Mouse (Mus musculus): ENCODE data around the gene Atp2a3. TPM values are rescaled to one million over a fixed set of nuclear protein-coding genes. Genes with fewer than 3 reads are reported as not detected.

Atp2a3 gene
- 2.5 and 2.6 TPM in 2 replicates for polyA plus RNA-seq (2015; fragmentation: Nextera tagmentation; extraction: Ambion mirVana)

DNA sequence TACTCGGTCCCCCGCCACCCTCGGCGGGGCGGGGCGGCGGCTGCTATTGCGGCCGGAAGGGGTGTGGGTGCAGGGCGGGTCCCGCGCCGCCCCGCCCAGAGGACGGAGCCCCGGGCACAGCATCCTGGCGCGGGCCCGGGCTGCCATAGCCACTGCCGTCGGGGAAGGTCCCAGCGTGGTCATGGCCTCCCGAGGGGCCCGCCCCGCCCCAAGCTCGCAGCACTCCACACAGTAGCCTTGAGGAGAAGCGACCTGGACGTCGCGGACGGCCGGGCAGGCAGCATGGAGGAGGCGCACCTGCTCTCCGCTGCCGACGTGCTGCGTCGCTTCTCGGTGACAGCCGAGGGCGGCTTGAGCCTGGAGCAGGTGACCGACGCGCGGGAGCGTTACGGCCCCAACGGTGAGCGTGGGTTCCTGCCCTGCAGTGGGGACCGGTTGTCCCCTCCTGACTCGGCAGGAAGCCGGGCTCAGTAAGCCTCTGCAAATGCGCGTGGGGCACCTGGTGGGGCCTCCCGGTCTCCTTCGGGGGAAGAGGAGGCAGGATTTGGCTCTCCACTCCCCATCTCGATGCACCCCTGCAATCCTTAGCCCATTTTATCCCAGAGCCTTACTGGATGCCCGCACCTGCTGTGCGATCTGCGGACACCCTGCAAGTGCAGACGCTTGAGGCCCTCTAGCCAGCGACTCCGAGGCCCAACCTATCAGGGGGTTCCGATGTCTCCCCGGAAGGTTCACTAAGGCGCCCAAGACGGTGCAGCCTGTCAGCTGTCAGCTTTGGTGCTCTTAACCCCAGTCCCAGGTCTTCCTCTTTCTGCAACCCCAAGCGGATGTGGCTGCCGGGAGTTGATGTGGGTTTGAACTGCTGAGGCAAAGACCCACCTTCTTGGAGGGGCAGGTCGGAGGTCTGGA lies at the start of gene Atp2a3:
TSS of gene Atp2a3 (plus strand) at position 98 of the 909 bp plus-strand sequence.
- H3K9me3 ChIP-seq = no peaks in the 10 kb centered on the region
- peak within 1 kb of the TSS; percentile 72 for H3K4me2 ChIP-seq
- H3K36me3 ChIP-seq = no peaks in the 10 kb centered on the region
- H3K27ac ChIP-seq = no peak within 1 kb of the TSS
- peaks cover 47% of the 10 kb centered on the region for H3K27me3 ChIP-seq
- no peak for ATAC-seq (ENCODE audit: insufficient number of reproducible peaks, low FRiP score, low TSS enrichment, low read depth)
- H3K4me1 ChIP-seq = peaks cover 25% of the 10 kb centered on the region
- H3K4me3 ChIP-seq = peak within 1 kb of the TSS; percentile 38
- H3K9ac ChIP-seq = 0 out of 2 replicates have a peak within 1 kb of the TSS, but pooled peaks have one; percentile 5
- WGBS = 3% methylated on average over 65 of the region's 70 CpGs

DNA sequence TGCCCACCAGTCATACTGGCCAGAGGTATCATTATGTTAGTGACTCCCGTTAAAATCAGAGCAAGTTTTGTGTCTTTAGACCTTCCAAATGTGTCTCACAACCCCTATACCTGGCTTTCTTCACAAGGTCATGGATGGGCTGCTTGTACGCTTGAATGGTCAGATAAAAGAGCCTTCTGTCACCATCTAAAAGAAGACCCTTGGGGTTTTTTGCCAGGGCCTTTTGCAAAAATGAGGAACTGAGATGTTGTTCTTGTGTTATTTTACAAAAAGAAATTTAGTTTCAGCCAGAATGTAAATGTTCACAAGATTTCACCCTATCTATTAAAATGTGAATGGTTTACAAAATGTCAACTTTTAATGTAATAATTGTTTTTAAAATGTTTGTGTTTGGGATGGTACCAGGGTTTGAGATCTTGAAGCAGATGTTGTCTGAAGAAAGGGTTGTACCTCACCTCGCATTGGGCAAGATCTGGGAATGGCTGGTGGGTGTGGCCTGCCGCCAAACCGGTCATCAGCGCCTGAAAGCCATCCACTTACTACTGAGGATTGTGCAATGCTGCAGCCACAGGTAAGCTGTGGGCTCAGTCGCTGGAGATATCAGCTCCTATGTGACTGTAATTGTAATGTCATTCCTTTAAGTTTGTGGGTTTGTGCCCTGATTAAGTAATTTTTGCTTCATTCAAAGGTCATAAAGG lies 43.5 kb upstream of the Atp2a3 start:
- Histone ChIP-seq H3K4me3 (no peak overlapping the region), H3K9me3 (no peaks in the 10 kb centered on the region), H3K4me2 (no peak overlapping the region), H3K27me3 (no peaks in the 10 kb centered on the region), H3K27ac (no peak overlapping the region), H3K9ac (no peak overlapping the region), H3K4me1 (no peaks in the 10 kb centered on the region), H3K36me3 (peaks cover 93% of the 10 kb centered on the region)
- ATAC-seq (ENCODE audit: insufficient number of reproducible peaks, low FRiP score, low TSS enrichment, low read depth) = no peak
- 65% methylated on average over 7 of the region's 7 CpGs for WGBS

DNA sequence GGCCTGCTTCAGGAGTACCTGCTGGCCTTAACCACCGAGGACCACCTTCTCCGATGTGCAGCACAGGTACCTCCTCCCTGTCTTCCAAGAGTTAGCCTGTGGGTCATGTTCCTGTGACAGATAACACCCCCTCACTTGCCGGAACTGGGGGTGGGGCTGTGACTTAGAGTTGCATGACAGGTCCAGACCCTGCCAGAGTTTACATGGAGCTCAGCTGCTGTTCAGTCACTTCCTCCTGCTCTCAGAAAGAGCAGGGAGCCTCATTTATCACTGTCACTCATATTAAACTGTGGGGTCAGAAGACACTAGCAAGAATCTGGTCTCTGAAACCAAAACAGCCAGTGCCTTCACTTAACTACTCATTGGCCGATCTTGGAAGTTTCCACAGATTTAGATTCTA lies 37.9 kb upstream of the Atp2a3 start:
- Histone ChIP-seq H3K27ac (no peak overlapping the region), H3K4me1 (no peaks in the 10 kb centered on the region), H3K9ac (no peak overlapping the region), H3K4me2 (no peak overlapping the region), H3K36me3 (peaks cover 78% of the 10 kb centered on the region), H3K27me3 (no peaks in the 10 kb centered on the region), H3K4me3 (no peak overlapping the region), H3K9me3 (no peaks in the 10 kb centered on the region)
- 67% methylated on average over 4 of the region's 4 CpGs for WGBS
- no peak for ATAC-seq (ENCODE audit: insufficient number of reproducible peaks, low FRiP score, low TSS enrichment, low read depth)

DNA sequence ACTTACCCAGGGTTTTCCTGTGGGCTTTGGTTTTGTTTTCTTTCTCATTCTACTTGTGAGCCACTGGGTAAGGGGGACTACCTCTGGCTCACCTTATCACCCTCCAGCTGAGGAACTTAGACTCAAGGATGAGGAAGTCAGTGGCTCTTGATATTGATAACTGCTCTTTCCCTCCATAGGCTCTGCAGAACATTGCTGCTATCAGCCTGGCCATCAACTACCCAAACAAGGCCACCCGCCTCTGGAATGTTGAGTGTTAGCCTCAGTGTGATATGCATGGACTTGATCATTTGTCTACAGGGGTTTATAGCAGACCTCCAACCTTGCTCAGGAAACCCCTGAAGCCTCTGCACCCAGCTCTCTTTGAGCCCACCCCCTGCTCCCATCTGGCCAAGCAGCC lies 36.5 kb upstream of the Atp2a3 start:
- Histone ChIP-seq H3K27ac (no peak overlapping the region), H3K9me3 (no peaks in the 10 kb centered on the region), H3K4me1 (no peaks in the 10 kb centered on the region), H3K36me3 (peaks cover 64% of the 10 kb centered on the region), H3K9ac (no peak overlapping the region), H3K27me3 (no peaks in the 10 kb centered on the region), H3K4me2 (no peak overlapping the region), H3K4me3 (no peak overlapping the region)
- 93% methylated on average over 1 of the region's 1 CpGs for WGBS
- ATAC-seq (ENCODE audit: insufficient number of reproducible peaks, low FRiP score, low TSS enrichment, low read depth) = no peak

DNA sequence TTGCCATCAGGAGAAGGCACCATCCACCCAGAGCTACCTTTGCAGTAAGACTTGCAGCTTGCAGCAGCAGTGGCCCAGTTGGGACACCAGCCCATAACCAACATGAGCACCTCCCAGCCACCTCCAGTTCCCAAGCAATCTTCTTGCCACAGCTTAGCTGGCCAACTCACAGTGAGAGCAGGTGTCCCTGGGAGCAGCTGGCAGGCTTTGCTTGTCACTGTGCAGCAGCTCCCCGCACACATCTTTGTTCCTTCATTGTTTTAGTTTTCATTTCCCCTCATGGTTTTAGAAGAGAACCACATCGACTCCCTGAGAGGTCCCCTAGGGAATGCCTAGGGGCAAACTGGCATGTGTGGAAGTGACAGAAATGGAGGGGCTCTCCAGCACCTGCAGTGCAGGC lies 35.9 kb upstream of the Atp2a3 start:
- no peak overlapping the region for H3K27ac ChIP-seq
- no peaks in the 10 kb centered on the region for H3K4me1 ChIP-seq
- no peaks in the 10 kb centered on the region for H3K9me3 ChIP-seq
- H3K4me3 ChIP-seq = no peak overlapping the region
- 59% methylated on average over 2 of the region's 2 CpGs for WGBS
- H3K9ac ChIP-seq = no peak overlapping the region
- H3K4me2 ChIP-seq = no peak overlapping the region
- ATAC-seq (ENCODE audit: insufficient number of reproducible peaks, low FRiP score, low TSS enrichment, low read depth) = no peak
- no peaks in the 10 kb centered on the region for H3K27me3 ChIP-seq
- H3K36me3 ChIP-seq = peaks cover 59% of the 10 kb centered on the region

DNA sequence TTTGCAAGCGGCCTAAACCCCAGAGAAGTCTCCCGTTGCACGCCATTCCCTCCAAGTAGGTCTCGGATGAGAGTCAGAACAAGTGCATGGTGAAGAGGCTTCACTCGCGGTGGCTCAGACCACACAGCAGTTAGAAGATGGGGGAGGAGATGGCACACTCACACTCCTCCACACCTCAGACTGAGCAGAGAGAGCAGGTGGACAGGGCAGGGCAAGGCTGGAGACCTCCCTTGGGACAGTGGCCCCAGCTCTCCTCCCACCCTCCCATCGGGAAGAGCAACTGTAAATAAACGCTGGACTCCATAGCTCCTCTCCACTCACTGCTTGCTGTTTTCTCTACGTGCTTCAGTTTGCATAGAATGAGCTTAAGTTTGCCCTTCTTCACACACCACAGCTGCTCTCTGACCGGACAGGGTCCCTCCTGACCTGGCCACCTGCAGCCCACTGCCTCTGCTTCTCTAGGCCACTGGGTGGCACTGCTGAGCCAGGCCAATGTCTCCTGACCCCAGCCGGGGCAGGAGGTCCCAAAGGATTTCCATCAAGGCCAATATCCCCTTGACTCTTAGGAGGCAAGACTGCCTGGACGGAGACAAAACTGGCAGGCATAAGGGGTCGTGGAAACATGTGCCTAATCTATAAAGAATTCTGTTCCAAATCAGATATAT lies 34.6 kb upstream of the Atp2a3 start:
- Histone ChIP-seq H3K4me3 (no peak overlapping the region), H3K27me3 (no peaks in the 10 kb centered on the region), H3K4me2 (no peak overlapping the region), H3K36me3 (peaks cover 46% of the 10 kb centered on the region), H3K9me3 (no peaks in the 10 kb centered on the region), H3K27ac (no peak overlapping the region), H3K4me1 (no peaks in the 10 kb centered on the region), H3K9ac (no peak overlapping the region)
- ATAC-seq (ENCODE audit: insufficient number of reproducible peaks, low FRiP score, low TSS enrichment, low read depth) = no peak
- 52% methylated on average over 13 of the region's 13 CpGs for WGBS

DNA sequence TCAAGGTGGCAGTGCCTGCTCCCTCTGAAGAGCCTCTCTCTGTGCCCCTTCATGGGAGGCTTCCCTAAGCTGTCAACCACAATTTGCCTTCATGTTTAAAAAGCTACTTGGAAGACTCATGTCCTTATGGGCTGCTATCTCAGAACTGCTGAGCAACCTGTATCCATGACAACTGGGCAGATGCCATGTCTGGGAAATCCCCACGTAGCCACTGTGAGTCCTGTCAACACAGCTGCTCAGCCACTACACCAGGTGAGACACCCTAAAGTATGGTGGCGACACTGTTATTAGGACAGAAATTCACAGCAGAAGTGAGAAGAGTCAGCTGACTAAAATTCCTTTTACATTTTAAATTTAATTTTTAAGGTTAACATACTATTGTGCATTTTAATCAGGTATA lies 32.5 kb upstream of the Atp2a3 start:
- no peak for ATAC-seq (ENCODE audit: insufficient number of reproducible peaks, low FRiP score, low TSS enrichment, low read depth)
- 64% methylated on average over 2 of the region's 2 CpGs for WGBS

DNA sequence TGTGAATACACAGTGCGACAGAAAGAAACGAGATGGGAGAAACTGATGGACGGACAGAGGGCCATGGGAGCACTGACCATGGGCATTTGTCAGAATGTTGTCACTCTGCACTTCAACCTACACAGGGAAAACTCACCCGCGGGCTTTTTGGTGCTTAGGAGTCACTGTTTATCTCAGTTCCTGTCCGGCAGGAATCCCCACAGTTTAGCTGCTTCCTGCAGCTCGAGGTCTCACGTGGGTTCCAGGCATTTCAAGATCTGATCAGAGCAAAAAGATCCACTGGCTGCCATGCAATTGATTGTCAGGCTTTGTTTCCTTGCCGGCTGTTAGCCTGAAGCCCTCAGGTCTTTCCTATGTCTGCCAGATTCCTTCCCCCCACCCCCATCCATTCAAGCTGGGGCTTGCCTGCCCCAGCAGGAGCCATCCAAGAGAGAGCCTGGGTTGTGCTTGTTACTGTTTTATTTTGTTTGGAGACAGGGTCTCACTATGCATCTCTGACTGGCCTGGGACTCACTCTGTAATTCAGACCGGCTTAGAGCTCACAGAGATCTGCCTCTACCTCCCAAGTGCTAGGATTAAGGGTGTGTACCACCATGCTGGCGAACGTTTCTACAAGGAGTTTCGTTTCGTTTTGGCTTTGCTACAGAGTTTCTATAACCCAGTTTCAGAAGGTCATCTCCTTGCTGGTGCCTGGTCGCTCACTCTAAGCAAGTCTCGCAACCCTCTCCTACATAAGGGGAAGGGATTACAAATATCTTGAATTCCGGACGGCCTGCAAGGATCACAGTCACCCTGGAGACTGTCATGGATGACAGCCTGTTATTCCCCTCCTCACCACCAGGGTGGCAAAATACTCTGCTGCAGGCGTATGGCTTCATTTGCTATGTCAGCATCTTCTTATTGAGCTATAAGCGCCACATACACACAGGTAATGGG lies 20.5 kb upstream of the Atp2a3 start:
- Histone ChIP-seq H3K4me1 (0 out of 2 replicates have a peak, but pooled peaks cover 6% of the 10 kb centered on the region), H3K4me3 (peak overlapping the region; percentile 34), H3K36me3 (no peaks in the 10 kb centered on the region), H3K27ac (0 out of 2 replicates have a peak overlapping the region, but pooled peaks have one; percentile 22), H3K9me3 (no peaks in the 10 kb centered on the region), H3K9ac (no peak overlapping the region), H3K4me2 (peak overlapping the region; percentile 34), H3K27me3 (no peaks in the 10 kb centered on the region)
- 40% methylated on average over 20 of the region's 20 CpGs for WGBS
- ATAC-seq (ENCODE audit: insufficient number of reproducible peaks, low FRiP score, low TSS enrichment, low read depth) = no peak

More for the DNA sequence above, 32.5 kb upstream of the Atp2a3 start:
- Histone ChIP-seq H3K36me3 (peaks cover 29% of the 10 kb centered on the region), H3K4me3 (no peak overlapping the region), H3K9me3 (no peaks in the 10 kb centered on the region), H3K4me1 (no peaks in the 10 kb centered on the region), H3K4me2 (no peak overlapping the region), H3K27me3 (no peaks in the 10 kb centered on the region), H3K27ac (no peak overlapping the region), H3K9ac (no peak overlapping the region)

DNA sequence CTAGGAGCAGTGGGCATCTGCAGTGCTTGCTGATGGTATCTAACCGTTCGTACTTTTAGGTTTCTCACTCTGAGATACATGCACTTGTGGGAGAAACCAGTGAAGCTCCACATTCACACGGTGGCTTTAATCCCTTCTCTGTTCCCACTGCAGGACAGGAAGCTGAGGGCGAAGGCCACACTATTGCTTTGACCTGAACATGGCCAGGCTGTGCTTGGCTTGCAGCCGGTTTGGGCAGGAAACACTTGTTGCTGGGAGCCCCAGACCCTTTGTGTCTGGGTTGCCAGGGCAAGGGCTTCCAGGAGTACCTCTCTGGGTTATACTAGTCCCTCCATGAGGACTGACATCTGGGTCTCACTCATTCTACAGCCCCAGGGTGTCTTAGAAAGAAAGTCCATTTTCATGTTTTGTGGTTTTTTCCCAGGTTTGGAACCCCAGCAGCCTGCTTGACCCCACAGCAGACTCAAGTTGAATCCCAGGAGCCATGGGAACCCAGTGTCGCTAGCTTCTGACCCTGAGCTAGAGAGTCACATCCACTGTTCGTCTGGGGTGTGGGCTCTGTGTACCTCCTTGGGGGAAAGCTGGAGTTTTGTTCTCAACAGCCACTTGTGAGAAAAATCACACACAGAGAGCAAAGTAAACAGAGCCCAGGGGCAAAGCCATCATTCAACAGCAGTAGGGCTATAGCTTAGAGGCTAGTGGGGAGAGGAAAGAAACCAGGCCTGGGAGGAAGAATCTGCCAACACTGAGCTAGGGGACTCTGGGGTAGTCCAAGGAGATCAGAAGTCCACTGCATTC lies 15.8 kb upstream of the Atp2a3 start:
- Histone ChIP-seq H3K9me3 (no peaks in the 10 kb centered on the region), H3K27ac (no peak overlapping the region), H3K4me2 (no peak overlapping the region), H3K9ac (no peak overlapping the region), H3K27me3 (no peaks in the 10 kb centered on the region), H3K4me1 (peaks cover 12% of the 10 kb centered on the region), H3K4me3 (no peak overlapping the region), H3K36me3 (no peaks in the 10 kb centered on the region)
- no peak for ATAC-seq (ENCODE audit: insufficient number of reproducible peaks, low FRiP score, low TSS enrichment, low read depth)
- WGBS = 61% methylated on average over 7 of the region's 7 CpGs

DNA sequence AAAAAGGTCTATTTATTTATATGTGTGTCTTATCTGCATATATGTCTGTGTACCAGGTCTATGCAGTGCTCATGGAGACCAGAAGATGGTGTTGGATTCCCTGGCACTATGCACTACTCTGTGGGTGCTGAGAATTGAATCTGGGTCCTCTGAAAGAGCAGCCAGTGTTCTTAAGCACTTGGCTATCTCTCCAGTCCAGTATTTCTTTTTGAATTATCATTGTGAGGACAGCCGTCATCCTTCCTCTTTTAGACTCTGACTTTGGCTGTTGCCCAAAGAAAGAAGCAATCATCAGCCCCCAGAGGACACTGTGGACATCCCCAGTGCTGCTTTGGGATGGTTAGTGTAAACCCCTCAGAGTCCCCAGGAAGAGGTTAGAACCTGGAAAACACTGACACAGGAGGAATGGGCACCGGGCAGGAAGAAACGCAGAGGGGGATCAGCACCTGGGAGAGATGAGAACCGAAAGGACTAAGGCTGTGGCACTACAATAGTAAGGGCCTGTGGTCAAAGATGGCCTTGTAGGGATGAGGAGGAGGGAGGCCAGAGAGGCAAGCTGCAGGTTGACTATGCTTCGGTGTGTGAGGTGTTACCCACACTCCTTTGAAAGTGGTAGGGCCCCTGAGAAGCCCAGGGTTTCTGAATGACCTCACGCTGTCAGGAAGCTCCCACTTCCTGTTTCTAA lies 15.0 kb upstream of the Atp2a3 start:
- peaks cover 8% of the 10 kb centered on the region for H3K4me1 ChIP-seq
- H3K27me3 ChIP-seq = no peaks in the 10 kb centered on the region
- H3K27ac ChIP-seq = no peak overlapping the region
- no peak overlapping the region for H3K4me3 ChIP-seq
- no peaks in the 10 kb centered on the region for H3K36me3 ChIP-seq
- 49% methylated on average over 6 of the region's 6 CpGs for WGBS
- H3K4me2 ChIP-seq = no peak overlapping the region
- no peaks in the 10 kb centered on the region for H3K9me3 ChIP-seq
- no peak for ATAC-seq (ENCODE audit: insufficient number of reproducible peaks, low FRiP score, low TSS enrichment, low read depth)
- no peak overlapping the region for H3K9ac ChIP-seq
